Mouse (Mus musculus): ENCODE measurements at regions not wholly inside any gene's neighbourhood (a gene's known extent, or its start where the extent isn't known, plus 50 kb on each side); places are given as distances from the start of the nearest gene placed in this dataset.

- no peaks in the 10 kb centered on the region for H3K36me3 ChIP-seq
Observed at GRCm38 (mm10) chr4:62890588-62891580, 74.5 kb upstream of the Zfp618 start.

GRCm38 (mm10) chr4:62912891-62913290, 52.5 kb upstream of the Zfp618 start:
- Histone ChIP-seq H3K4me3 (no peak overlapping the region), H3K9me3 (peaks cover under 1% of the 10 kb centered on the region; the same call in 1 of the 2 replicates), H3K27ac (replicated peaks) (no peak overlapping the region), H3K27me3 (replicated peaks) (no peaks in the 10 kb centered on the region), H3K4me2 (no peak overlapping the region), H3K36me3 (no peaks in the 10 kb centered on the region), H3K4me1 (no peaks in the 10 kb centered on the region), H3K9ac (no peak overlapping the region)
- 51% methylated on average over 4 of the region's 4 CpGs for WGBS
- ATAC-seq (ENCODE audit: extremely low read depth, insufficient number of reproducible peaks, low FRiP score, low TSS enrichment): no peak

More at GRCm38 (mm10) chr4:62890588-62891580, 74.5 kb upstream of the Zfp618 start:
- no peak overlapping the region for H3K4me3 ChIP-seq
- 0 out of 2 replicates have a peak, but pooled peaks cover 3% of the 10 kb centered on the region for H3K4me1 ChIP-seq
- H3K27me3 ChIP-seq (replicated peaks): peaks cover 31% of the 10 kb centered on the region
- no peak overlapping the region for H3K9ac ChIP-seq
- H3K27ac ChIP-seq (replicated peaks): no peak overlapping the region
- H3K4me2 ChIP-seq: peak overlapping the region; percentile 40
- 43% methylated on average over 21 of the region's 21 CpGs for WGBS
- no peak for ATAC-seq (ENCODE audit: extremely low read depth, insufficient number of reproducible peaks, low FRiP score, low TSS enrichment)
- H3K9me3 ChIP-seq: no peaks in the 10 kb centered on the region

Measured in heart, embryonic 13.5 days (tissue).